In the genomic region with DNA sequence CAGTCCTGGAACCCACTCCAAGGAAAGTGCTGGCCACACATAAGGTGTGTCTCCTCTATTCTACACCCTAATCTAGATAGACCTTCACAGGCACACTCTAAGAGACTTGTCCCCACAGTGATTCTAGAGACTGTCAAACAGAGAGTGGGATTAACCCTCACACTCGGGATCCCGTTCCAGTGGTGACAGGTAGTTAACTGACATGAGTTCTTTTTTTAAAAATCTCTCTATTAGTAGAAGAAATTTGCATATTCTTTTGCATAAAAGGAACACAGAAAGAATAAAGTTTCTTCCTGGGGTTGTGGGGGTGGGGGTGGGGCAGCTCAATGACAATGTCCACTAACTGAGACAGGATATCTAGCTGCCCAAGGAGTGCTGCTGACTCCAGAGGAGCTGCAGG, we compare ENCODE assay signal across 1 mouse cellular context.
TF ChIP-seq lines count a peak whose summit lies in the region.

No protein-coding gene starts in this region.

TF ChIP-seq in CH12.LX, 34 proteins besides CTCF, POLR2A, EP300 and RAD21 (continued from another document):
- TF ChIP-seq JUN (IDR thresholded peaks at IDR 0.05; ENCODE audit: insufficient read depth, low read depth, low read length) (no peak), ZMIZ1 (IDR thresholded peaks at IDR 0.05; ENCODE audit: low read depth, low read length) (no peak), GABPA (IDR thresholded peaks at IDR 0.05; ENCODE audit: insufficient replicate concordance, low read depth, low read length) (no peak), MAX (IDR thresholded peaks at IDR 0.05; ENCODE audit: low read length) (no peak), TCF12 (IDR thresholded peaks at IDR 0.05; ENCODE audit: low read depth, low read length) (peak; percentile 15; the same call in 1 of the 2 replicates), BHLHE40 (IDR thresholded peaks at IDR 0.05; ENCODE audit: low read depth, low read length) (peak; percentile 83), JUND (conservative IDR thresholded peaks at IDR 0.05; ENCODE audit: low read depth, low read length) (no peak), TBP (conservative IDR thresholded peaks at IDR 0.05; ENCODE audit: low read depth, low read length) (0 out of 2 replicates have a peak, but pooled peaks have one; percentile 8), PAX5 (IDR thresholded peaks at IDR 0.05; ENCODE audit: low read length) (no peak), RCOR1 (conservative IDR thresholded peaks at IDR 0.05; ENCODE audit: low read depth, low read length) (no peak), NELFE (IDR thresholded peaks at IDR 0.05; ENCODE audit: low read depth, low read length) (no peak), UBTF (IDR thresholded peaks at IDR 0.05; ENCODE audit: low read depth, low read length) (no peak), ELF1 (IDR thresholded peaks at IDR 0.05; ENCODE audit: low read depth, low read length) (no peak; the same call in 1 of the 2 replicates), ZKSCAN1 (IDR thresholded peaks at IDR 0.05; ENCODE audit: borderline replicate concordance, low read depth, low read length) (no peak), CHD1 (IDR thresholded peaks at IDR 0.05; ENCODE audit: low read depth, low read length) (no peak), MEF2A (IDR thresholded peaks at IDR 0.05; ENCODE audit: borderline replicate concordance, low read depth, low read length) (peak; percentile 75; the same call in 1 of the 2 replicates)
